Mouse (Mus musculus): ENCODE measurements around the gene Tbx2.

DNA sequence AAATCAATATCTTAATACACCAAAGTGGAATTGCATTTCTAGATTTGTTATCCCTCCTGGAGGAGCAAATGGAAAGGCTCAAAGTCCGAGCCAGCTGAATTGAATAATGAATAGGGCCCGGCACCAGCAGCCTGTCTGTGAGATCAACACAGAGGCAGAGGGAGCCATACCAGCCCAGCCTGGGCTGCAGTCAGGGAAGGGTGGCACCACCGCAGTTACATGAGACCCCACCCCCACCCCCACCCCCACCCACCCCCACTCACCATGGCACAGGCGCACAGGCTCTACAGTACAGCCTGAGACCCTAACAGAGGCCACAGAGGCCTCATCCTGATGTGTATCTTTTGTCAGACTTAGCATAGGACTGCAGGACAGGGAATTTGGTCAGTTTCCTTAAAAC lies 17.7 kb upstream of the Tbx2 start:
- TF ChIP-seq CTCF (IDR thresholded peaks at IDR 0.05; ENCODE audit: control insufficient read depth, insufficient read depth, insufficient read length) (no peak), USF1 (IDR thresholded peaks at IDR 0.05; ENCODE audit: low read depth) (no peak), CEBPB (IDR thresholded peaks at IDR 0.05; ENCODE audit: low read depth) (no peak), MAX (IDR thresholded peaks at IDR 0.05) (no peak), MYOD1 (IDR thresholded peaks at IDR 0.05; ENCODE audit: control insufficient read depth, insufficient read length, low read depth) (no peak), MYOG (IDR thresholded peaks at IDR 0.05; ENCODE audit: control insufficient read depth, extremely low read depth, insufficient read length) (no peak)
